Mouse (Mus musculus) lung, adult 2 months (tissue): ENCODE data around the gene Gm45021.

ENCODE experiments used
- CTCF ChIP-seq: fragments of 200-500 bp; IDR thresholded peaks from 2 replicates; pipeline ENCODE4 v1.5.1; 2011; ENCODE audit warnings: mild to moderate bottlenecking, low read length, control low read depth; ENCODE audit not compliant: insufficient read depth
- POLR2A ChIP-seq: fragments of 200-500 bp; IDR thresholded peaks from 2 replicates; pipeline ENCODE4 v1.6.1; 2011; ENCODE audit warnings: low read depth, mild to moderate bottlenecking, control low read depth, low read length, borderline replicate concordance; ENCODE audit errors: extremely low read depth

- TF ChIP-seq POLR2A (no peak), CTCF (no peak)
Observed at GRCm38 (mm10) chr6:48630831-48631230, 41.4 kb downstream of the Gm45021 start.
